Mouse (Mus musculus) liver, adult 2 months (tissue): Measurements from ENCODE around the gene Pgp.
"Not testable (repeated sequence)": the region's sequence is repeated elsewhere in the genome, so short reads cannot be mapped to it uniquely, and the experiment has no call there.

Experiments used
- CTCF ChIP-seq: fragments of 200-500 bp; IDR thresholded peaks from 2 replicates; pipeline ENCODE4 v1.5.1; 2011; ENCODE audit warnings: low read depth, low read length, control low read depth
- POLR2A ChIP-seq: fragments of 200-500 bp; IDR thresholded peaks from 2 replicates; pipeline ENCODE4 v1.6.1; 2011; ENCODE audit warnings: low read length, control low read depth; ENCODE audit not compliant: insufficient read depth; ENCODE audit errors: extremely low read depth

GRCm38 (mm10) chr17:24455523-24456206 lies 14.5 kb upstream of the Pgp start:
- TF ChIP-seq POLR2A, CTCF: not testable (repeated sequence)
